Mouse (Mus musculus): Measurements from ENCODE around the gene Uox.

GRCm38 (mm10) chr3:146658061-146658639 is 87.9 kb downstream of the Uox start:
- TF ChIP-seq CTCF (IDR thresholded peaks at IDR 0.05; ENCODE audit: control insufficient read depth, insufficient read depth, insufficient replicate concordance, low read depth, low read length) (no peak), POLR2A (IDR thresholded peaks at IDR 0.05; ENCODE audit: control insufficient read depth, low read depth, low read length) (no peak)
